Comparison of ENCODE assay signal across 17 mouse cellular contexts in genomic region chr11:78980083-78980634, GRCm38 (mm10). TPM values are rescaled to one million over a fixed set of nuclear protein-coding genes. Genes with fewer than 3 reads are reported as not detected.
DNase-seq lines count a peak whose midpoint lies in the region; ATAC-seq and TF ChIP-seq lines count a peak whose summit lies in the region.
"Had no signal": no experiment of that assay in that cellular context is flagged by ENCODE, and none has a peak within 500 bp of the region (broad histone marks: within the 10 kb centered on the region; RNA-seq: fewer than 3 reads in every experiment).

No protein-coding gene starts in this region.

- no peak overlapping the region for H3K4me2 ChIP-seq in heart, embryonic 16.5 days (ENCODE audit: low read depth, low read length)
- H3K4me2 ChIP-seq: embryonic facial prominence, embryonic 13.5 days; hindbrain, embryonic 13.5 days; intestine, embryonic 15.5 days; limb, embryonic 13.5 days; midbrain, embryonic 15.5 days had no signal

- no peaks in the 10 kb centered on the region for H3K27me3 ChIP-seq in heart, embryonic 16.5 days (ENCODE audit: control insufficient read depth, insufficient read depth, low read length)
- no peaks in the 10 kb centered on the region for H3K27me3 ChIP-seq in G1E (ENCODE audit: insufficient read depth, low read length)
- H3K27me3 ChIP-seq: embryonic facial prominence, embryonic 13.5 days; hindbrain, embryonic 13.5 days; intestine, embryonic 15.5 days; limb, embryonic 13.5 days; midbrain, embryonic 15.5 days; Patski had no signal

- no peak overlapping the region for H3K9ac ChIP-seq in heart, embryonic 16.5 days (ENCODE audit: low read length)
- H3K9ac ChIP-seq: embryonic facial prominence, embryonic 13.5 days; hindbrain, embryonic 13.5 days; intestine, embryonic 15.5 days; limb, embryonic 13.5 days; midbrain, embryonic 15.5 days had no signal

- ATAC-seq in heart, embryonic 16.5 days (replicated peaks; ENCODE audit: extremely low read depth, insufficient read depth, low FRiP score) = no peak
- ATAC-seq in G1E (ENCODE audit: extremely low read depth, insufficient number of reproducible peaks, low FRiP score, poor library complexity, severe bottlenecking) = peak; percentile 46; the same call in 1 of the 2 replicates
- ATAC-seq in erythroblast, adult 5-6 weeks (replicated peaks; ENCODE audit: low FRiP score, poor library complexity, severe bottlenecking) = peak; percentile 35; the same call in 1 of the 2 replicates
- ATAC-seq in megakaryocyte progenitor cell, adult 5-6 weeks (replicated peaks; ENCODE audit: poor library complexity) = peak; percentile 25; the same call in 1 of the 2 replicates
- ATAC-seq: intestine, embryonic 15.5 days; midbrain, embryonic 15.5 days; Patski had no signal

- no peak for TF ChIP-seq POLR2A in lung, adult 2 months (IDR thresholded peaks at IDR 0.05; ENCODE audit: borderline replicate concordance, extremely low read depth, low read depth, low read length)

- no peak for TF ChIP-seq CTCF in G1E (IDR thresholded peaks at IDR 0.05; ENCODE audit: low read depth, low read length)
- TF ChIP-seq CTCF in lung, adult 2 months (IDR thresholded peaks at IDR 0.05; ENCODE audit: insufficient read depth, low read length) = no peak

- H3K9me3 ChIP-seq in heart, embryonic 16.5 days (replicated peaks; ENCODE audit: control insufficient read depth, low read length) = no peaks in the 10 kb centered on the region
- H3K9me3 ChIP-seq in G1E (replicated peaks) = no peaks in the 10 kb centered on the region
- H3K9me3 ChIP-seq: embryonic facial prominence, embryonic 13.5 days; hindbrain, embryonic 13.5 days; intestine, embryonic 15.5 days; limb, embryonic 13.5 days; midbrain, embryonic 15.5 days had no signal

- H3K4me3 ChIP-seq in heart, embryonic 16.5 days (ENCODE audit: low read length) = no peak overlapping the region
- H3K4me3 ChIP-seq in G1E (ENCODE audit: low read depth, low read length) = no peak overlapping the region
- no peak overlapping the region for H3K4me3 ChIP-seq in lung, adult 2 months (replicated peaks; ENCODE audit: extremely low read depth, low read depth, low read length)
- H3K4me3 ChIP-seq: embryonic facial prominence, embryonic 13.5 days; hindbrain, embryonic 13.5 days; intestine, embryonic 15.5 days; limb, embryonic 13.5 days; midbrain, embryonic 15.5 days had no signal

- peak overlapping the region; percentile 27; the same call in 1 of the 2 replicates for H3K27ac ChIP-seq in heart, embryonic 16.5 days (ENCODE audit: low read length)
- H3K27ac ChIP-seq: embryonic facial prominence, embryonic 13.5 days; hindbrain, embryonic 13.5 days; intestine, embryonic 15.5 days; limb, embryonic 13.5 days; midbrain, embryonic 15.5 days had no signal

- DNase-seq in heart, adult 8-10 months (ENCODE audit: low spot score) = no peak
- no peak for DNase-seq in G1E (ENCODE audit: low spot score)
- DNase-seq in lung, adult 2 months = no peak
- no peak for DNase-seq in adrenal gland, postnatal 25 days
- DNase-seq: cerebellum, adult 11 months; layer of hippocampus, adult 9-11 months had no signal

- peaks cover 5% of the 10 kb centered on the region for H3K4me1 ChIP-seq in heart, embryonic 16.5 days (ENCODE audit: control insufficient read depth, insufficient read depth, low read length)
- peaks cover 64% of the 10 kb centered on the region for H3K4me1 ChIP-seq in G1E (ENCODE audit: insufficient read depth, low read depth, low read length)
- H3K4me1 ChIP-seq in lung, adult 2 months (ENCODE audit: control insufficient read depth, insufficient read depth, low read length) = peaks cover 19% of the 10 kb centered on the region
- H3K4me1 ChIP-seq: hindbrain, embryonic 13.5 days; midbrain, embryonic 15.5 days had no signal

- 58% methylated on average over 4 of the region's 4 CpGs for WGBS in heart, embryonic 16.5 days
- WGBS in lung, adult 2 months = 61% methylated on average over 4 of the region's 4 CpGs

- no peaks in the 10 kb centered on the region; the same call in 1 of the 2 replicates for H3K36me3 ChIP-seq in heart, embryonic 16.5 days (ENCODE audit: control insufficient read depth, insufficient read depth)
- H3K36me3 ChIP-seq in G1E (replicated peaks) = peaks cover 60% of the 10 kb centered on the region
- H3K36me3 ChIP-seq: embryonic facial prominence, embryonic 13.5 days; hindbrain, embryonic 13.5 days; intestine, embryonic 15.5 days; limb, embryonic 13.5 days; midbrain, embryonic 15.5 days had no signal

RNA-seq across cellular contexts. Expression of gene Lgals9, which starts 4.6 kb away (rescaled TPM):
- 72.7 and 105 TPM in 2 replicates for polyA plus RNA-seq in heart, embryonic 16.5 days (2015; fragmentation: Nextera tagmentation; extraction: Ambion mirVana)
- 10 to 100 TPM; 15.9 to 19.3 (median 17.1) TPM for total RNA-seq in heart, adult 8-10 months (2022)
- 786 and 908 TPM in 2 replicates for total RNA-seq in G1E (2014; fragmentation: Nextera tagmentation)
- total RNA-seq in G1E (2017) = 178 and 183 TPM in 2 replicates
- 41.2 and 50.3 TPM in 2 replicates for polyA plus RNA-seq in G1E (2012)
- total RNA-seq in erythroblast, adult 5-6 weeks (2015; ENCODE audit: low replicate concordance) = 155 and 163 TPM in 2 replicates
- 39.4 and 48.7 TPM in 2 replicates for total RNA-seq in erythroblast, adult 5-6 weeks (2017; ENCODE audit: low replicate concordance)
- total RNA-seq in megakaryocyte progenitor cell, adult 5-6 weeks (2015) = 374 and 478 TPM in 2 replicates
- total RNA-seq in megakaryocyte progenitor cell, adult 5-6 weeks (2017) = 73.6 and 82.8 TPM in 2 replicates
- polyA plus RNA-seq in lung, adult 2 months (2012; rRNA removed) = 137 and 204 TPM in 2 replicates
- 18.5 and 21.8 TPM in 2 replicates for total RNA-seq in adrenal gland, postnatal 25 days (2021)

RNA-seq across cellular contexts. Expression of gene Nos2, which starts 59.6 kb away (rescaled TPM):
- polyA plus RNA-seq in heart, embryonic 16.5 days (2015; fragmentation: Nextera tagmentation; extraction: Ambion mirVana) = 2.0 and 2.3 TPM in 2 replicates
- total RNA-seq in heart, adult 8-10 months (2022) = 1 to 10 TPM; 4.1 to 6.9 (median 4.3) TPM
- not detected in 2 replicates for total RNA-seq in G1E (2014; fragmentation: Nextera tagmentation)
- 0.06 TPM in 1 of 2 replicates, not detected in the other for total RNA-seq in G1E (2017)
- polyA plus RNA-seq in G1E (2012) = not detected in 2 replicates
- not detected in 2 replicates for total RNA-seq in erythroblast, adult 5-6 weeks (2015; ENCODE audit: low replicate concordance)
- not detected in 2 replicates for total RNA-seq in erythroblast, adult 5-6 weeks (2017; ENCODE audit: low replicate concordance)
- total RNA-seq in megakaryocyte progenitor cell, adult 5-6 weeks (2015) = not detected in 2 replicates
- not detected in 2 replicates for total RNA-seq in megakaryocyte progenitor cell, adult 5-6 weeks (2017)
- 3.8 and 4.0 TPM in 2 replicates for polyA plus RNA-seq in lung, adult 2 months (2012; rRNA removed)
- total RNA-seq in adrenal gland, postnatal 25 days (2021) = 2.0 and 2.4 TPM in 2 replicates
- total RNA-seq: common myeloid progenitor, adult 5-6 weeks; granulocyte monocyte progenitor cell, adult 5-6 weeks had no signal
